Mouse (Mus musculus) stomach, postnatal 0 days (tissue): Measurements from ENCODE around the gene Gm5662.
A peak's percentile ranks its signal among the peaks of the same experiment; 100 is the strongest.
"Not testable (repeated sequence)": the region's sequence is repeated elsewhere in the genome, so short reads cannot be mapped to it uniquely, and the experiment has no call there.

Source experiments
- CTCF ChIP-seq: IDR thresholded peaks from 2 replicates; pipeline ENCODE4 v1.5.1; 2016; ENCODE audit warnings: antibody characterized with exemption, low read depth, mild to moderate bottlenecking, moderate library complexity
- EP300 ChIP-seq: optimal IDR thresholded peaks from 2 replicates; pipeline ENCODE3; 2016; ENCODE audit warnings: antibody characterized with exemption

DNA sequence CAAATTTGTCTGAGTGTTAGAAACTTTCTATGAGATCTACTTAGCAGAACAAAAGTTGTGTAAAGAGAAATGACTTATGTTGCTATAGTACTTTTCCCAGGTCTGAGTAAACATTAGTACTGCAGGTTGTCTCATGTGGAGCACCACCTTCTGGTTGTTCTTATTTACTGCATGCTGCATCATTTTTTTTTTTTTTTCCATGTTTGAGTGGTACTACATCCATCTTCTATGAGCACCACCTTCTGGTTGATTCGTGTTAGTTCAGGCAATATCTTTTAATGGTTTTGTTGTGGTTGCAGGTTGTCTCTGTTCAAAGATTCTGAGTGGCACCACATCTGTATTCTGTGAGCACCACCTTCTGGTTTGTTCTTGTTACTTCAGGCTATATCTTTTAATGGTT, 31.4 kb downstream of the Gm5662 start:
- not testable (repeated sequence) for TF ChIP-seq EP300
- peak; percentile 6; the same call in 1 of the 2 replicates for TF ChIP-seq CTCF
